Comparison of ENCODE assay signal across 17 mouse cellular contexts in genomic region chr4:131173783-131174460, GRCm38 (mm10).
DNase-seq lines count a peak whose midpoint lies in the region; ATAC-seq and TF ChIP-seq lines count a peak whose summit lies in the region.
"Had no signal": no experiment of that assay in that cellular context is flagged by ENCODE, and none has a peak within 500 bp of the region (broad histone marks: within the 10 kb centered on the region; RNA-seq: fewer than 3 reads in every experiment).

No protein-coding gene starts in this region.

- H3K27ac ChIP-seq in intestine, embryonic 14.5 days (ENCODE audit: low read depth) = no peak overlapping the region
- H3K27ac ChIP-seq in intestine, embryonic 16.5 days (ENCODE audit: low read length) = no peak overlapping the region
- no peak overlapping the region for H3K27ac ChIP-seq in ES-E14 (ENCODE audit: insufficient read depth, low read depth, low read length, poor library complexity, severe bottlenecking)
- H3K27ac ChIP-seq in hindbrain, embryonic 15.5 days (replicated peaks) = no peak overlapping the region
- no peak overlapping the region for H3K27ac ChIP-seq in layer of hippocampus, adult 2 months
- H3K27ac ChIP-seq: forebrain, embryonic 15.5 days; heart, embryonic 15.5 days; liver, embryonic 15.5 days had no signal

- H3K9ac ChIP-seq in intestine, embryonic 14.5 days (ENCODE audit: low read length) = no peak overlapping the region
- H3K9ac ChIP-seq in intestine, embryonic 16.5 days (ENCODE audit: low read depth, low read length) = no peak overlapping the region
- no peak overlapping the region for H3K9ac ChIP-seq in ES-E14 (ENCODE audit: insufficient read depth, low read depth, low read length, poor library complexity, severe bottlenecking)
- H3K9ac ChIP-seq in hindbrain, embryonic 15.5 days = no peak overlapping the region
- H3K9ac ChIP-seq: forebrain, embryonic 15.5 days; heart, embryonic 15.5 days; liver, embryonic 15.5 days had no signal

- in situ Hi-C loops in ES-E14 (cut with MboI; ENCODE audit: low sequenced_read_pairs in 2 of 2, unreplicated experiment in 2 of 2) = no loop called here

- H3K27me3 ChIP-seq in intestine, embryonic 14.5 days (replicated peaks; ENCODE audit: control insufficient read depth, insufficient read depth, low read length) = no peaks in the 10 kb centered on the region
- H3K27me3 ChIP-seq in intestine, embryonic 16.5 days (replicated peaks; ENCODE audit: control insufficient read depth, insufficient read depth, low read length) = no peaks in the 10 kb centered on the region
- no peaks in the 10 kb centered on the region for H3K27me3 ChIP-seq in hindbrain, embryonic 15.5 days
- H3K27me3 ChIP-seq: forebrain, embryonic 15.5 days; heart, embryonic 15.5 days; liver, embryonic 15.5 days had no signal

- no peaks in the 10 kb centered on the region for H3K36me3 ChIP-seq in intestine, embryonic 14.5 days (ENCODE audit: control insufficient read depth, insufficient read depth, low read length)
- H3K36me3 ChIP-seq in intestine, embryonic 16.5 days (ENCODE audit: control insufficient read depth, insufficient read depth, low read length) = no peaks in the 10 kb centered on the region
- H3K36me3 ChIP-seq in ES-E14 (ENCODE audit: control insufficient read depth, insufficient read depth, low read length, poor library complexity, severe bottlenecking) = no peaks in the 10 kb centered on the region
- H3K36me3 ChIP-seq in hindbrain, embryonic 15.5 days = no peaks in the 10 kb centered on the region
- H3K36me3 ChIP-seq: forebrain, embryonic 15.5 days; heart, embryonic 15.5 days; liver, embryonic 15.5 days had no signal

- DNase-seq in intestine, embryonic 14.5 days (ENCODE audit: low spot score) = no peak
- DNase-seq in ES-E14 (ENCODE audit: low read depth, low spot score) = no peak
- DNase-seq in mesoderm, embryonic 11.5 days (ENCODE audit: low read depth, low spot score) = peak; percentile 48
- no peak for DNase-seq in layer of hippocampus, adult 2 months (ENCODE audit: low spot score in 2 of 2)
- no peak for DNase-seq in ovary, postnatal 14 days (ENCODE audit: low spot score)
- DNase-seq in testis, postnatal 14 days (ENCODE audit: low spot score) = no peak
- DNase-seq: B cell, adult 2 months; cerebellum, postnatal 14 days; gastrocnemius, postnatal 25 days; left cerebral cortex, postnatal 4 days; right cerebral cortex, adult 18-20 months had no signal

- H3K4me1 ChIP-seq in intestine, embryonic 14.5 days (replicated peaks; ENCODE audit: control insufficient read depth, insufficient read depth, low read length) = no peaks in the 10 kb centered on the region
- 0 out of 2 replicates have a peak, but pooled peaks cover 3% of the 10 kb centered on the region for H3K4me1 ChIP-seq in intestine, embryonic 16.5 days (ENCODE audit: control insufficient read depth, insufficient read depth, low read length)
- H3K4me1 ChIP-seq in ES-E14 (ENCODE audit: control insufficient read depth in 2 of 2, insufficient read depth in 2 of 2, low read length in 2 of 2, poor library complexity in 1 of 2) = no peaks in the 10 kb centered on the region; a peak in 1 of 4 replicates
- peaks cover 17% of the 10 kb centered on the region for H3K4me1 ChIP-seq in hindbrain, embryonic 15.5 days (replicated peaks)
- H3K4me1 ChIP-seq: heart, embryonic 15.5 days; liver, embryonic 15.5 days had no signal

- ATAC-seq in intestine, embryonic 14.5 days (replicated peaks; ENCODE audit: low FRiP score, low TSS enrichment, low read depth) = no peak
- no peak for ATAC-seq in intestine, embryonic 16.5 days
- peak; percentile 30; the same call in 1 of the 2 replicates for ATAC-seq in hindbrain, embryonic 15.5 days (ENCODE audit: low FRiP score, low read depth)
- ATAC-seq: forebrain, embryonic 15.5 days had no signal

- 46% methylated on average over 28 of the region's 28 CpGs for WGBS in intestine, embryonic 14.5 days
- WGBS in intestine, embryonic 16.5 days = 42% methylated on average over 28 of the region's 28 CpGs
- 42% methylated on average over 28 of the region's 28 CpGs for WGBS in hindbrain, embryonic 15.5 days

- no peaks in the 10 kb centered on the region for H3K9me3 ChIP-seq in intestine, embryonic 14.5 days (ENCODE audit: control insufficient read depth, low read length)
- no peaks in the 10 kb centered on the region for H3K9me3 ChIP-seq in intestine, embryonic 16.5 days (ENCODE audit: control insufficient read depth, low read length)
- no peaks in the 10 kb centered on the region for H3K9me3 ChIP-seq in ES-E14 (ENCODE audit: control insufficient read depth, insufficient read depth, low read depth, low read length)
- no peaks in the 10 kb centered on the region for H3K9me3 ChIP-seq in hindbrain, embryonic 15.5 days
- H3K9me3 ChIP-seq: forebrain, embryonic 15.5 days; heart, embryonic 15.5 days; liver, embryonic 15.5 days had no signal

- no peak for TF ChIP-seq CTCF in layer of hippocampus, adult 2 months (conservative IDR thresholded peaks at IDR 0.05)

- H3K4me2 ChIP-seq in intestine, embryonic 14.5 days (ENCODE audit: low read length) = peak overlapping the region; percentile 21; the same call in 1 of the 2 replicates
- no peak overlapping the region for H3K4me2 ChIP-seq in intestine, embryonic 16.5 days (ENCODE audit: low read depth, low read length)
- peak overlapping the region; percentile 39 for H3K4me2 ChIP-seq in hindbrain, embryonic 15.5 days
- H3K4me2 ChIP-seq: forebrain, embryonic 15.5 days; heart, embryonic 15.5 days; liver, embryonic 15.5 days had no signal

- H3K4me3 ChIP-seq in intestine, embryonic 14.5 days (ENCODE audit: low read depth, low read length) = no peak overlapping the region
- no peak overlapping the region for H3K4me3 ChIP-seq in intestine, embryonic 16.5 days (ENCODE audit: low read length)
- peak overlapping the region; percentile 27 to 33; a peak in 1 of 4 replicates for H3K4me3 ChIP-seq in ES-E14 (ENCODE audit: insufficient read depth in 1 of 2, low read depth in 1 of 2, low read length in 2 of 2, poor library complexity in 1 of 2, severe bottlenecking in 1 of 2)
- no peak overlapping the region for H3K4me3 ChIP-seq in hindbrain, embryonic 15.5 days
- no peak overlapping the region for H3K4me3 ChIP-seq in layer of hippocampus, adult 2 months
- H3K4me3 ChIP-seq: forebrain, embryonic 15.5 days; heart, embryonic 15.5 days; liver, embryonic 15.5 days; myocyte had no signal

TF ChIP-seq in ES-E14, 5 proteins besides CTCF, POLR2A, EP300 and RAD21:
- no peak for TF ChIP-seq ZNF384 (IDR thresholded peaks at IDR 0.05; ENCODE audit: low read depth, low read length)
- TF ChIP-seq MAFK (IDR thresholded peaks at IDR 0.05; ENCODE audit: insufficient read depth, low read depth, low read length) = no peak

Comparison
In these comparisons a context has a peak if more than half of its experiments do, and no peak if none do; other contexts are left out.
1. H3K4me3 ChIP-seq: peak in ES-E14 (2 of 2); none in intestine, embryonic 14.5 days (single experiment), intestine, embryonic 16.5 days (single experiment), hindbrain, embryonic 15.5 days (single experiment) and layer of hippocampus, adult 2 months (single experiment).